Mouse (Mus musculus) thymus, adult 2 months (tissue): ENCODE measurements around the gene Gm10961.

Experiments used
- CTCF ChIP-seq: fragments of 200-500 bp; IDR thresholded peaks from 2 replicates; pipeline ENCODE4 v1.5.1; 2012; ENCODE audit warnings: mild to moderate bottlenecking, control low read depth, low read length, moderate library complexity, borderline replicate concordance; ENCODE audit not compliant: control insufficient read depth, poor library complexity, insufficient read depth; ENCODE audit errors: extremely low read depth
- POLR2A ChIP-seq: fragments of 200-500 bp; IDR thresholded peaks from 2 replicates; pipeline ENCODE4 v1.6.1; 2012; ENCODE audit warnings: mild to moderate bottlenecking, low read length, control low read depth, moderate library complexity; ENCODE audit not compliant: control insufficient read depth, poor library complexity, insufficient read depth; ENCODE audit errors: extremely low read depth

GRCm38 (mm10) chr3:107593632-107594031 is 37.5 kb upstream of the Gm10961 start:
- TF ChIP-seq CTCF (no peak), POLR2A (no peak)
